Mouse (Mus musculus) adrenal gland, adult 2 months (tissue): Measurements from ENCODE around the gene Sys1. TPM values are rescaled to one million over a fixed set of nuclear protein-coding genes. Genes with fewer than 3 reads are reported as not detected.

Source experiments
- DNase-seq: peaks from one replicate; pipeline ENCODE4 v3.0.0; 2021
- polyA plus RNA-seq: library from polyadenylated mRNA; depleted of rRNA; stranded (reverse); fragments of >200 nt; gene quantifications from 2 replicates; pipeline ENCODE4 v1.2.3, GENCODE M21; 2012
- total RNA-seq, 2 experiments: library from RNA; stranded (reverse); gene quantifications; 2 replicates each; pipeline ENCODE4 v1.2.3; 2021

Sys1 gene
- total and polyA plus RNA-seq, 3 experiments, result 24.5 to 299 (median 34.0) TPM

DNA sequence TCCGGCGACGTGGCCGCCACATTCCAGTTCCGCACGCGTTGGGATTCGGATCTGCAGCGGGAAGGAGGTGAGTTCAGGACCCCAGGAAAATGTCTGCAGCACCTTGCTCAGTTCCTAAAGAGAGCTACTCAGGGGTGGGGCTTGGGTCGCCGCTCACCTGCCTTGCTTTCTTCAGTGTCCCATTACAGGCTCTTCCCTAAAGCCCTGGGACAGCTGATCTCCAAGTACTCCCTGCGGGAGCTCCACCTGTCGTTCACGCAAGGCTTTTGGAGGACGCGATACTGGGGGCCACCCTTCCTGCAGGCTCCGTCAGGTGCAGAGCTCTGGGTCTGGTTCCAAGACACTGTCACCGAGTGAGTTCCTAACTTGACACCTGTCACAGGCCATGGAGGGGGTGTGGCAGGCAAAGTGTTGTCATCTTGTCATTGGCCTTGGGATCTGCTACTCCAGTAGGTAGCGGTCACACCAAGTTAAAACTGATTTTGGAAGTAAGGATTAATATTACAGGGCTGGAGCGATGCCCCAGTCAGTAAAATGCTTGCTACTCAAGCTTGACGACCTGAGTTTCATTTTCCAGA, 41.0 kb downstream of the Sys1 start:
- peak; percentile 23 for DNase-seq

DNA sequence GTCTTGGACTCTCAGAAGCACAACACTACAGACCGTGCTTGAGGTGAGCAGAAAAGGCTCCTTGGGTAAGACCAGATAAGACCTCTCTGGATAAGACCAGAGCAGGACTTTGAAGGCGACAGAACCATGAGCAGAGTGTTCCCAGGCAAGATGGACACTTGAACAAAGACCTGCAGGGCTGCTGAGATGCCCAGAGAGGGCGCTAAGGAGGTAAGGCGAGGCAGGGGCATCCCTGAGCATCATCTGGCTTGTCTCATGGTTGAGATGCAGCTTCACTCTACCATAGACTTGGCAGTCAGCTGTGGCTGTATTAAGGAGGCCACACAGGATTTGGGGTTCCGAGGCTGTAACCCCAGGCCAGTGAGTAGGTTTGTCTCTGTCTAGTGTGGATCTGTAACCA, 42.6 kb downstream of the Sys1 start:
- DNase-seq, result no peak

DNA sequence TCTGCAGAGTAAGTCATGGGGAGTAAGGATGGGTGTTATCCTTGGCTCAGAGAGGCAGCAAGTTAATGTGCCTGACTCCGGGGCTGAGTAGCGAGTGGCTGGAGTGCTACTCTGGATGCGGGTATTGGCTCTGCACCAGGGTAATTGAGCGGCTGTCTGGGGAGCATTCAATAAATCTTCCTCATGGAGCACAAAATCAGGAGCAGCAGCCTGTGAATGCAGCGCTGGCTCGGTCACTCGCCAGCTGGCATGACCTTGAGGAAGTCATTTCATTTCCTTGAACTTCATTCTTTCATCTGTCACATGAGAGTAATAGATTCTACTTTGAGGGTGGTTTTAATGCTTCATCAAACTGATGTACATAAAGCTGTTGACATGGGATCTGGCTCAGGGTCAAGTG, 43.7 kb downstream of the Sys1 start:
- peak; percentile 89 for DNase-seq

DNA sequence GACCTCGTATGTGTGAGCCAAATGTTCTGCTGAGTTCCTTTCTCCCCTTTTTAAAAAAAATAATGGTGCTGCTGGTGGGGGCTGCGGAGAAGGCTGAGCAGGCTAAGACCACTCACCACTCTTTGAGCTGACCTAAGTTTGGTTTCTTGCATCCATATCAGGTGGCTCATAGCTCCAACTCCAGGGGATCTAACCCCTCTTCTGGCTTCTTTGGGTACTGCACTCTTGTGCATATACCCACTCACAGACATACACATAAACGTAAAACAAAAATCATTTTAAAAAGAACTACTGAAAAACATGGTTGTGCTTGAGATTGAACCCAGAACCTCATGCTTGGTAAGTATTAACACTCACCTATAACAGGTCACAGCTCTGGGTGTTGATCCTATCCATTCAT, 48.2 kb downstream of the Sys1 start:
- DNase-seq, result no peak

DNA sequence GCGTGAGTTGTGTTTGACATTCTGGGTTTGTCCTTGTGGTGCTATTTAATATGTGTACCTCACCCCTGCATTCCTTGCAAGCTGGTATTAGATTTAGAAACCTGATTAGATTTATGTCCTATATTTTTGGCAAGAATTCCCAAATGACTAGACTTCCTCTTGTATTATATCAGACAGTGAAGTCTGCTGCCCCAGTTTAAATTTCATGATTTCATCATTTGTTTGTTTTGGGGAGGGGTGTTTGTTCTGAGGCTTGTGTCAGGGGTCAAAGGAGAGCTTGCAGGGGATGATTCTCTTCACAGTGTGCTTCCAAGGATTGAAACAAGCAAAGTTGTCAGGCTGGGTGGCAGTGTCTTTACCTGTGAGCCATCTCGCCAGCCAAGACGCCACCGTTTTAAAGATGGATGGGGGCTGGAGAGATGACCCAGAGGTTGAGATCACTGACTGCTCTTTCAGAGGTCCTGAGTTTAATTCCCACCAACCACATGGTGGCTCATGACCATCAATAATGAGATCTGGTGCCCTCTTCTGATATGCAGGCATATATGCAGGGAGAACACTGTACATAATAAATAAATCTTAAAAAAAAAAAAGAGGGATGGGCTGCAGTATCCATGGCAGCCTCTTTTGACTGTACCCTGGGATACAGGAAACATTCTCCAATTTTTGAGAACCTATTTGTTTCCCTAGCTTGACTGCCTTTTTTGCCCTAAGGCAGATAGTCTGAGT, 49.0 kb downstream of the Sys1 start:
- DNase-seq, result no peak

DNA sequence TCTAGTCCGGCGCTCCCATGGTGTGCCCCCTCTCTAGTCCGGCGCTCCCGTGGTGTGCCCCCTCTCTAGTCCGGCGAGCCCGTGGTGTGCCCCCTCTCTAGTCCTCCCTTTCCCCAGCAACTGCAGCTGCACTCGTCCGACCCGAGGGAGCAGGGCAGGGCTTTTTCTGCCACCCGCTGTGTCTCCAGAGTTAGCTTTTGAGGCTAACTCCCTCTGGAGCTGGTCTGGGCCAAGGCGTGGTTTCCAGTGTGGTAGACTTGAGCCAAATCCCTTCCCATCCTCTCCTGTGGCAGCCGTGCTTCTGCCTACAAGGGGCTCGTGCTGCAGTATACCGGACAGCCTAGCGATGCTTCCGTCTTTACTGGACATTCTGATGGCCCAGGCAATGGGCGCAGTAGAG, 51.0 kb downstream of the Sys1 start:
- DNase-seq, result no peak

DNA sequence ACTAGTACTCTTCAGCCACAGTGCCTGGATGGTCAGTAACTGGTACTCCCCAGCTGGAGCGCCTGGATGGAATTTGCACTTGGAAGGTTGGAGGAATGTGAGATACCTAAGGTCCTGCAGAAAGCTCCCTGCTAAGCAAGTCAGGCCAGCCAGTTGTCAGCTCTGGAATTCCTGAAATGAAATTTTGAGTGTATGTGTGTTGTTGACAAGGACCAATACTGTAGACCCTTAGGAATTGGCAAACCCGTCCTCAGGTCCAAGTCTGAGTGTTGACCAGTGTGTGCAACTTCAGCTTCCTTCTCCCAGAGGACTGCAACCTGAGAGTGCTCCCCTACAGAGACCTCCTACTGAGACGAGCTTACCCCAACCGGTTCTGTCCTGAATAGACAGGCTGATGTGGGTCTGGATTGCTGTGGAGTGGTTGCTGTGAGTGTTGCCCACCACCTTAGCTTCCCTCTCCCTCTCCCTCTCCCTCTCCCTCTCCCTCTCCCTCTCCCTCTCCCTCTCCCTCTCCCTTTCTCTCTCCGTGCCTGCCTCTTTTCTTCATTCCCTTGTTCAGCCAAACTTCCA, 53.9 kb downstream of the Sys1 start:
- no peak for DNase-seq

DNA sequence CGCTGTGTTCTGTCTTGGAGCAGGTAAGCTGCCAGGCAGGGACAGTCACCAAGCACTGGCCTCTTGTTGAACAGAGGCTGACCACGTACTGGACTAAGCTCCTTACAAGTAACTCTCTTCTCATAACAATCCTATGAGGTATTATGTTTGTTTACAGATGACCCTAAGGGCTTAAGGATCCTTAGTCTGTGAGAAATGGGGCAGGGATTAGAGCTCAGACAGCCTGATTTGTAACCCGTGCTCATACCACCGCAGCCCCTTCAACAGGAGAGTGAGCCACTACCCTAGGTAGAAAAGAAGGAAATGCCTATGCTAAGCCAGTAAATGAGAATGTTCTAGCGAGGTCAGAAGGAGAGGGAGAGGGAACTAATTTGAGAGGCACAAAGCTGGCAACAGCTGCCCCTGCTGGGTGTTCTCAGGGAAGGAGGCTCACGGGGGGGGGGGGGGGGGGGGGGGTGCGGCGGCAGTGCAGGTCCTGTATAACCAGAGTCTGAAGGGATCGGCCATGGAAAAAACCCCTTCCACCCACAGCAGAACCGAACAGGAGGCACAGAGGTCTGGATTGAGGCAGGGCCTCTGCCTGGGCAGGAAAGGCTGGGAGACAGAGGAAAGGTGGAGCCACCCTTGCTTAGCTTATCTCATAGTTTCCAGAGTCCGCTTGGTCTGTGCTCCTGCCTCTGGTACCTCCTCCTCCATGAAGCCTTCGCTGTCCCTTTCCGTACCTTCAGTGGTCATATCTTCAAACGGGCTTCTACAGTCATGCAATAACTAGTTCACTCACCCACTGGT, 55.6 kb downstream of the Sys1 start:
- no peak for DNase-seq

DNA sequence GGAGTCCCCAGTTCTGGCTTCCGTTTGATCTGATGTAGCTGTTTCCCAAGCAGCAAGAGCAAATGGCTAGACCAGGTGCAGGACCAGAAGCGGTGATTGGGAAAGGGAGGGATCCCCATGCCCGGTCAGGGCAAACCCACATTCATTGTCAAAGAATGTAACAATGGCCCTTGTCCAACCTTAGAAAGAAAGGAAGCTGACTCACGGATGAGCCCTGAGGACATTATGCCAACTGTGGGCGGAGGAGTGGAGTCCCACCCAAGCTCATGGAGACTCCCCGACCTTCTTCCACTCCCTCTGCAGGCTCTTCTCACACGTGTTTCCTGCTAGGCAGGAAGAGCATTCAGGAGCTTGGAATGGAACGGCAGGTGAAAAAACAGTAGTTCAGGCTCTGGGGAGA, 56.6 kb downstream of the Sys1 start:
- DNase-seq, result peak; percentile 81

DNA sequence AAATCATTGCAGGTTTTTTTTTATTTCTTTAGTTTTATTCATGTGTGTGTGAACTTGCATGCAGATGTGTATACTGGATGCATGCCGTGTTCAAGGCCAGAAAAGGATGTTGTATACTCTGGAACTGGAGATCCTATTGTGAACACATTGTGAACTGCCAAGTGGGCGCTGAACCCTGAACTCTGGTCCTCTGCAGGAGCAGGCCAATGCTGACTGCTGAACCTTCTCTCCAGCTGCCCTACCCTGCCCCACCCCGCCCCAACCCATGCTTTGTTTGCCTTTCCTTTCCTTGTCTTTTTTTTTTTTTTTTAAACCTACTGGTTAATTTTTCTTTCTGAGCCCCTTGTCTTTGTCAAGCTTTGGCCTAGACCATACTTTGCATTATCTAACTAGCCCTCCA, 58.2 kb downstream of the Sys1 start:
- DNase-seq, result no peak

DNA sequence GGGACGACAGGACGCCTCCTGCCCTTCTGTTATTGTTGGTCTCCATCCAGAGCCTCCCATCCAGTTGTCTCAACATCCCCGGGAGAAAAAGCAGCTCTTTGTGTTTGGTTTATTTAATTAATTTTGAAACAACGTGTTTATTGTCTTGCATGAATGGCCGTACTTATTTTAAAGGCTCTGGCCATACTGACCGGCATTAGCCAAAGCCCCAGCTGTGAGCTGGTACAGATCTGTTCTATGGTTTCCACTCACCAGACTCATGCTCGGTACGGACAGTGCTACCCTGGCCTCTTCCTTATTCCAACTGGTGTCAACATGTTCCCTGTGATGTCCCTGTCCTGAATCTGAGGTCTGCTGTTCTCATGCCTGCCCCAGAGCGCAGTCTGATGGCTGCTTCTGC, 59.1 kb downstream of the Sys1 start:
- no peak for DNase-seq

DNA sequence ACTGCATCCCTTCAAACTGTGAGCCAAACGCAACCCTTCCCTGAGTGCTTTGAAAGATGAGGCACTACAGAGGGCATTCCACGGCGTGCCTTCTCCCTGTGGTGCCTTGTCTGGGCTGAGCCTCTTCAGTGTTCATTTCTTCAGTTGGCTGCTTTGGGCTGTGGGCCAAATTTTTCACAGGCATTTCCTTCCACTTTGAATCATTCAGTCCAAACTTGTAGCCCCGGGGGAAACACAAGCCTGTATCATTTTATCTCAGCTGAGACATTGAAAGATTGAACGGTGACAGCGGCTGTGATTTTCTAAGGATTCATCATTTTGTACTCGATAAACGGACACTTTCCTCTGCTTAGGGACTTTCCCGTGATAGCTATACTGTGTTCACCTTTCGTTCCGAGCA, 59.8 kb downstream of the Sys1 start:
- DNase-seq, result no peak

DNA sequence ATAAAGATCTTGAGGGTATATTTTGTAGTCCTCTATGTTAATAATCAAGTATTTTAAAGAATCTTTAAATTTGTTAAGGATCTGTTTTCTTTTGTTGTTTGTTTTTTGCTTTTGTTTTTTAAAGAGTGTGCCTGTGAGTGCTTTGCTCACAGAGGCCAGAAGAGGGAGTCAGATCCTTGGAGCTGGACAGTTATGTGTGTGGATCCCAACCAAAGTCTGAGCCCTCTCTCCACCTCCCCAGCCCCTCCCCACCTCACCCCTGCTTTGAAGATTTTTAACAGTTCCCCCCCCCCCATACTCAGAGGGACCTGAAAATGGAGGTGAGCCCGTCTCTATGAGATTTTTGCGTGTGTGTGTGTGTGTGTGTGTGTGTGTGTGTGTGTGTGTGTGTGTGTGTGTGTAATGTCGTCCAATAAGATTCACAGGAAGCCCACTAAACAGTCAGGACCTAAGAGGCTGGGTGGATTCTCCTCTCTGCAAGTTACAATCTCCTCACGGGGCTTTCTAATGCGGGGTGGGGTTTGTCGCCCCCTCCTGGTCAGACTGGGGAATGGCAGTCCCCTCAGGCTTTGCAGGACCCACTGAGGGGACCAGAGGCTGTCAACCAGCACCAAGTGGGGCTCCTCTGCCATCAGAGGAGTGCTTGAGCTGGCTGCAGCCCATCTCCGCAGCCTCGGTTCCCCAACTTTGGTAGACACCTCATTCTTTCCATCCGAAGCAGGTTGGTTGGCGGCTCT, 60.9 kb downstream of the Sys1 start:
- peak; percentile 69 for DNase-seq

DNA sequence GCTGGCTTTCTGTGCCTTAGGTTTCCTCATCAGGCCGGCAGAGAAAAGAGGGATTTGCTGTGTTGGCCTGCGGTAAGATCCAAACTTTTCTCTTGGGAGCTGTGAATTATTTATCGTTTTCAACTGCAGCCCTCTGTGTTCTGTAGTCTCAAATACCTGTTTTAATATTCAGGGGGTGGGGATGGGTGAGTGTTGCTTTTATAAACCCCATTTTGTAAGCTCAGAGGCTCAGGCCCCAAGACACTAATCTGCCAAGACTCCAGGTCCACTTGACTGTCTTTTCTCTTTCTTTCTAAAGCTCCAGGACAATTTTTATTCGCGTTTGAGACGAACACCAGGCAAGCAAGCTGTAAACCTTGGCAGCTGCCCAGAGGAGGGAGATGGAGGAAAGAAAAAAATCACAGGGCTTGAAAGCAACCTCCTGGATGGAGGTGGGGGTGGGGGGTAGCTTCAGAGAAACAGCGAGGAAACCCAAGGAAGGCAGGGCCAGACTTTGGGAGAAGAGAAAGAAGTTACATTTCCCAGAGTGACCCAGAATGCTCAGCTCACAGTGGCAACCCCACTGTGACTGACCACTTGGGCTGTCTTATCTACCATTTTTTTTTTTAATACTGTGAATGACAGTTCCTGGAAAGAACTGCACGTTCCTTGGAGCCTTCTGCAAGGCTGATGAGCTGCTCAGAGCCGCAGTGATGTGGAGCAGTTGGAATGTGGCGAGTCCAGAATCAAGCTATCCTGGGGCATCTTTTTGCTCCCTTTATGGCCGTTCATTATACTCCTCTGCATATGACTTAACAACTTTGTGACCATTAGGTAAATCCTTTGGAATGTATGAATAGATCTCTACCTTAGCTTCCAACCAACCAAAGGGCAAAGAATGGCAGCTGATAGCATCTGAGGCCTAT, 61.8 kb downstream of the Sys1 start:
- no peak for DNase-seq

DNA sequence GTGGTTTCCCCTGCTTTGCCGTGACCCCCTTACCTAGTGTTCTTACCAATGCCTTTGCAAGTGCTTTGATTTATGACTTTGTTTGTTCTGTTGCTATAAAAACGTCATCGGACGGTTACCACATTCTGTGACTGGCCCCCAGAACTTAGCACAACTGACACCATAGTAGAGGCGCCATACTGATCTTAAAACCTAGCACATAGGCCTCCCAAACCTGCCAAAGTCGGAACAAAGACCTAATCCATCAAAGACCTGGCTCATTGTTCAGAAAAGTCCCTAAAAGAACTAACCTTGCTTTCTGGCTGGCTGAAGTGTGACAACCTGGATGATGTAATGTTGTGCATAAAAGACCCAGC, 62.4 kb downstream of the Sys1 start:
- no peak for DNase-seq

DNA sequence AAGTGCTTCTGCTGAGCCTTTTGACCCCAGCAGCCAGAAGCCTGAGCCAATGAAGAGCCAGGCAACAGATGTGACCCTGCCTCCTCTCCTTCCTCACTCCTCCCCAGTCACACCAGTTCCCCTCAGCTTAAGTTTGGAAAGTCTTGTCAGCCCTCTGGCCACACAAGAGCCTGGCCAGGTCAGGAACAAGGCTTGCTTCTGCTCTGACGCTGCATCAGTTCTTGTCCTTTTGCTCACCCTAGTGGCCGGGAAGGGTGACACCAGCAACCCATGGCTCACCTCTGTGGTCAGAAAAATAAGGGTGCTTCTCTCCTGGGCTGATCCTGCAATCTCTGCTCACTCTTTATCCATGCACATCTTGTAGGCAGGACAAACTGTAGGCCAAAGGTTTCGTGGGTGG, 64.0 kb downstream of the Sys1 start:
- DNase-seq, result peak; percentile 71

DNA sequence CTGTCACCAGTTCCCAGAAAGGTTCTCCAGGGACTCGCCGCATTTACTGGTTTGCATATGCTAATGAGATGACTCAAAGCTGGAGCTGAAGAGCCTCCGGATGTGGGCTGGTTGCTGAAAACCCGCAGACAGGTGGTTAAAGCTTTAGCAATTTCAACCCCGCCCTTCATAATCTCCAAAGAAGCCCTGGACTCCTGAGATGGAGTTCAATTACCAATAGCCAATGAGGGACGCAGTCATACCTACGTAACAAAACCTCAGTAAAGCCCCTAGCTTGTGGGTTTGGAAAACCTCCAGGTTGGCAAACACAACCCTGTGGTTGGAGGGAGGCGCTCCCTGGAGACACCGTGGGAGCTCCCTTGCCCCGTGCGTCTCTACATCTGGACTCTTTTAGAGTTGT, 65.1 kb downstream of the Sys1 start:
- DNase-seq, result no peak

DNA sequence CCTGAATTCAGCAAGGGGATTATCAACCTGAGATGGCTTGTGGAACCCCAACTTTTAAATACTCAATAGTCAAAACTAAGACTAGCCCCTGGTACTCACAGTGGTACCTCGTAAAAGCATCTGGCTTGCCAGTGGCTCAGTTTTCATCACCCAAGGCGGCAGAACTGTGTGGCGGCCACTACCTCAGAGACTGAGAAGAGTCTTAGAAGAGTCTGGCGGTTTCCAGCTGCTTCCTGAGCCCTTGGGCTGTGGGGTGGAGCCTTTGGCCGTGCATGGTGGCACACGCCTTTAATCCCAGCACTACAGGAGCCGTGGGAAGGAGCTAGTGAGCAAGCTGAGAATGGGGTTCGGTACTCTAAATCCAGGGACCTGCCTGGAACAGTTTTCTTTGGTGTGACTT, 65.5 kb downstream of the Sys1 start:
- no peak for DNase-seq

DNA sequence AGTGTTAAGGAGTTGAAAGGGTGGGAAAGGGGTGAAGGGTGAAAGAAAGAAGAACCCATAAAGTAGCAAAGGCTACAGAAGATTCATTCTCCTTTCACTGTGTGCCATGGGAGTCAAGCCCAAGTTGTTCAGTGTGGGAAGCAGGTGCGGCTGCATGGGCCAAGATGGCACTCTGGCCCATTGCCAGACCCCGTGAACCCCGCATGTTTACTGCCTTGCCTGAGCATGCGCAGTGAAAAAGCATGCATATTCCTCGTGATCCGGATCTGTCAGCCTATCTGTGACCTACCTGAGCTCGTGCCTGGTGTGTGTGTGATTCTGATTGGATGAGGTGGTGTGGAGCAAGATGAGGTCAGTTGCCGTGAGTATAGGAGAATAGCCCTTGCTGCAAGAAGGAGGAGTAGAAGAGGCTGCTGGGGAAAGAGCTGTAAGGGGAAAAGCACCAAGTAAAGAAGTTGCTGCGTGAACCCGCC, 66.6 kb downstream of the Sys1 start:
- DNase-seq, result no peak

DNA sequence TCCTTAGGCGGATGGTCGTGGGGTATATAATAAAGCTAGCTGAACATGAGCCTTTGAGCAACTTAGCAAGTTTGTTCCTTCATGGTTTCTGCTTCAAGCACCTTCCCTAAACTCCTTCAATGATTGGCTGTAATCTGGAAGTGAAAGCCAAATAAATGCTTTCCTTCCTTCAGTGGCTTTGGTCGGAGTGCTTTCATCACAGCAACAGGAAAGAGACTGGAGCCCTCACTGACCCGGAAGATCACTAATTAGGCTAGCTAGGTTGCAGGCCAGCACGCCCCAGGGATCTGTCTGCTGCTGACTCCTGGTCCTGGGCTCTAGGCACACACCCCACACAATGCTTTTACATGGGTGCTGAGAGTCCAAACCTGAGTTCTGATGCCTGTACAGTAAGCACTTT, 71.8 kb downstream of the Sys1 start:
- DNase-seq, result no peak
